Mouse (Mus musculus): ENCODE measurements around the gene Gm20517. TPM values are rescaled to one million over a fixed set of nuclear protein-coding genes. Genes with fewer than 3 reads are reported as not detected.

Gm20517 gene
- polyA plus RNA-seq, 1 experiment = 1.7 TPM

- 65% methylated on average over 7 of the region's 7 CpGs for WGBS
- no peaks in the 10 kb centered on the region; the same call in 1 of the 2 replicates for H3K4me1 ChIP-seq (ENCODE audit: control insufficient read depth, insufficient read depth, insufficient read length, low read length)
- H3K27me3 ChIP-seq (ENCODE audit: control insufficient read depth, insufficient read depth, low read length) = no peaks in the 10 kb centered on the region
- no peaks in the 10 kb centered on the region for H3K36me3 ChIP-seq (ENCODE audit: control insufficient read depth, insufficient read depth, low read length)
- no peak for TF ChIP-seq CTCF (IDR thresholded peaks at IDR 0.05; ENCODE audit: extremely low read depth, insufficient read length, insufficient replicate concordance, low read depth, low read length)
- H3K4me3 ChIP-seq (ENCODE audit: low read depth, low read length) = no peak overlapping the region
- no peak overlapping the region for H3K27ac ChIP-seq (ENCODE audit: insufficient read depth, low read depth, low read length)
Observed at GRCm38 (mm10) chr17:47571621-47572020, 39.8 kb upstream of the Gm20517 start.

DNA sequence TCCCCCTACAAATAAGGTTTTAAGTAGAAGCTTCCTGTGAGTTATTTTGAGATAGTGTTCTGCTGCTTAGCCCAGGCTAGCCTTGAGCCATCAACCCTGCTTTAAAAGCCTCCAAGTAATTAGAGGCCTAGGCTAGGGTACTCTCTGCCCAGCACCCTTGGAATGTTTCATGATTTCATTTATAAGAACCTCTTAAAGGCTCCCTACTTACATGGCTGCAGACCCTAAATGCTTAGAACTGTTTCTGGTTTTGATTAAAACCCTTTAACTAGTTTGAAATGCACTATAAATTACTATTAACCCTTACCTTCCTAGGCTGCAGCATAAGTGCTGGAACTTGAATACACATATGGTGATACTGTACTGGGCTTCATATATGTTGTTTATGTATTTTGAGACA, 39.0 kb upstream of the Gm20517 start:
- TF ChIP-seq CTCF (IDR thresholded peaks at IDR 0.05; ENCODE audit: extremely low read depth, insufficient read length, insufficient replicate concordance, low read depth, low read length) (no peak), POLR2A (IDR thresholded peaks at IDR 0.05; ENCODE audit: low read depth, low read length) (no peak)
- no peaks in the 10 kb centered on the region for H3K4me1 ChIP-seq (ENCODE audit: control insufficient read depth, insufficient read depth, insufficient read length, low read length)
- H3K27ac ChIP-seq (ENCODE audit: insufficient read depth, low read depth, low read length) = no peak overlapping the region
- no peaks in the 10 kb centered on the region for H3K36me3 ChIP-seq (ENCODE audit: control insufficient read depth, insufficient read depth, low read length)
- no peak overlapping the region for H3K4me3 ChIP-seq (ENCODE audit: low read depth, low read length)
- no peaks in the 10 kb centered on the region for H3K27me3 ChIP-seq (ENCODE audit: control insufficient read depth, insufficient read depth, low read length)

- TF ChIP-seq POLR2A (IDR thresholded peaks at IDR 0.05; ENCODE audit: low read depth, low read length) (no peak), CTCF (IDR thresholded peaks at IDR 0.05; ENCODE audit: extremely low read depth, insufficient read length, insufficient replicate concordance, low read depth, low read length) (no peak)
- 79% methylated on average over 8 of the region's 8 CpGs for WGBS
- H3K4me3 ChIP-seq (ENCODE audit: low read depth, low read length) = no peak overlapping the region
- H3K27ac ChIP-seq (ENCODE audit: insufficient read depth, low read depth, low read length) = no peak overlapping the region
- no peaks in the 10 kb centered on the region for H3K27me3 ChIP-seq (ENCODE audit: control insufficient read depth, insufficient read depth, low read length)
- no peaks in the 10 kb centered on the region for H3K4me1 ChIP-seq (ENCODE audit: control insufficient read depth, insufficient read depth, insufficient read length, low read length)
- H3K36me3 ChIP-seq (ENCODE audit: control insufficient read depth, insufficient read depth, low read length) = no peaks in the 10 kb centered on the region
Observed at GRCm38 (mm10) chr17:47574028-47574427, 37.4 kb upstream of the Gm20517 start.

DNA sequence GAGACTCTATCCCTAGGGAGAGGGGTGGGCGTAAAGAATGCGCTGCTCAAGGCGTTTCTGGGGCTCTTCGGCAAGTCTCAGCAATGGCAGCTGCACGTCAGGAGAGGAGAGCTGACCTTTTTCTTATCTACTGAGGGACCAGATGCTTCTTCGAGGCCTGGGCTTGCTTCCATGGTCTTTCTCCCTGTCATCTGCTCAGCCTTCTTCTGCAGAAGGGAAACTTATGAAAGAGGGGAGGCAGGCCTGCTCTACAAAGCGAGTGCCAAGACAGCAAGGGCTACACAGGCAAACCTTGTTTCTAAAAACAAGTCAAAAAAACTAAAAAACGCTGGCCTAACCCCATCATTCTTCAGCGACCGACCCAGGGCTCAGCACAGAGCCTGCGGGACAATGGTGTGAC, 36.6 kb upstream of the Gm20517 start:
- Histone ChIP-seq H3K4me1 (ENCODE audit: control insufficient read depth, insufficient read depth, insufficient read length, low read length) (no peaks in the 10 kb centered on the region), H3K36me3 (ENCODE audit: control insufficient read depth, insufficient read depth, low read length) (no peaks in the 10 kb centered on the region), H3K27ac (ENCODE audit: insufficient read depth, low read depth, low read length) (no peak overlapping the region), H3K4me3 (ENCODE audit: low read depth, low read length) (no peak overlapping the region), H3K27me3 (ENCODE audit: control insufficient read depth, insufficient read depth, low read length) (no peaks in the 10 kb centered on the region)
- TF ChIP-seq POLR2A (IDR thresholded peaks at IDR 0.05; ENCODE audit: low read depth, low read length) (no peak), CTCF (IDR thresholded peaks at IDR 0.05; ENCODE audit: extremely low read depth, insufficient read length, insufficient replicate concordance, low read depth, low read length) (no peak)
- 77% methylated on average over 11 of the region's 11 CpGs for WGBS

DNA sequence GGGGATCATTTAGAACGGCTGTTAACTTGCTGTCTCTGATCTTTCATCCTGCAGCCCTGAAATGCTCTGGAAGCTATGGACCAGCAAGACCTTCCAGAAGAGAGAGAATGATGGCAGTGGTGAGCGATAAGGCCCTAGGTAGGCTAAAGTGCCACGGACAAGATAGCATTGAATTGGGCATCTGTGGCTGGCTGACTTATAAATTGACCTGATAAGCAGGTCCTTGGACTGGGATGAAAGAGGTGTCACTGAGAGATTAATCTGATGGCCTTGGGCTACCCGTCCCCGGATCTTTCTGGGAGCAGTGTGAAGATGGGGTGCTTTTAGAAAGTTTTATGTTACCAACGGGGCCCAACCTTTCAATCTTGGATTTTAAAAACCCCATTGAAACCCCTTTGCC, 32.7 kb upstream of the Gm20517 start:
- Histone ChIP-seq H3K4me3 (ENCODE audit: low read depth, low read length) (no peak overlapping the region), H3K4me1 (ENCODE audit: control insufficient read depth, insufficient read depth, insufficient read length, low read length) (no peaks in the 10 kb centered on the region; the same call in 1 of the 2 replicates), H3K27me3 (ENCODE audit: control insufficient read depth, insufficient read depth, low read length) (no peaks in the 10 kb centered on the region), H3K36me3 (ENCODE audit: control insufficient read depth, insufficient read depth, low read length) (no peaks in the 10 kb centered on the region), H3K27ac (ENCODE audit: insufficient read depth, low read depth, low read length) (no peak overlapping the region)
- 84% methylated on average over 6 of the region's 6 CpGs for WGBS
- TF ChIP-seq POLR2A (IDR thresholded peaks at IDR 0.05; ENCODE audit: low read depth, low read length) = no peak
- TF ChIP-seq CTCF (IDR thresholded peaks at IDR 0.05; ENCODE audit: extremely low read depth, insufficient read length, insufficient replicate concordance, low read depth, low read length) = no peak

GRCm38 (mm10) chr17:47580962-47581361, 30.4 kb upstream of the Gm20517 start:
- Histone ChIP-seq H3K4me3 (ENCODE audit: low read depth, low read length) (no peak overlapping the region), H3K27me3 (ENCODE audit: control insufficient read depth, insufficient read depth, low read length) (no peaks in the 10 kb centered on the region), H3K27ac (ENCODE audit: insufficient read depth, low read depth, low read length) (no peak overlapping the region), H3K4me1 (ENCODE audit: control insufficient read depth, insufficient read depth, insufficient read length, low read length) (no peaks in the 10 kb centered on the region; the same call in 1 of the 2 replicates), H3K36me3 (ENCODE audit: control insufficient read depth, insufficient read depth, low read length) (no peaks in the 10 kb centered on the region)
- 96% methylated on average over 4 of the region's 4 CpGs for WGBS
- TF ChIP-seq CTCF (IDR thresholded peaks at IDR 0.05; ENCODE audit: extremely low read depth, insufficient read length, insufficient replicate concordance, low read depth, low read length) (no peak), POLR2A (IDR thresholded peaks at IDR 0.05; ENCODE audit: low read depth, low read length) (no peak)

- 86% methylated on average over 8 of the region's 8 CpGs for WGBS
- Histone ChIP-seq H3K27ac (ENCODE audit: insufficient read depth, low read depth, low read length) (no peak overlapping the region), H3K27me3 (ENCODE audit: control insufficient read depth, insufficient read depth, low read length) (no peaks in the 10 kb centered on the region), H3K4me3 (ENCODE audit: low read depth, low read length) (no peak overlapping the region), H3K36me3 (ENCODE audit: control insufficient read depth, insufficient read depth, low read length) (no peaks in the 10 kb centered on the region), H3K4me1 (ENCODE audit: control insufficient read depth, insufficient read depth, insufficient read length, low read length) (peaks cover 3% of the 10 kb centered on the region; the same call in 1 of the 2 replicates)
- TF ChIP-seq CTCF (IDR thresholded peaks at IDR 0.05; ENCODE audit: extremely low read depth, insufficient read length, insufficient replicate concordance, low read depth, low read length) = no peak
- no peak for TF ChIP-seq POLR2A (IDR thresholded peaks at IDR 0.05; ENCODE audit: low read depth, low read length)
Observed at GRCm38 (mm10) chr17:47588517-47588916, 22.9 kb upstream of the Gm20517 start.

DNA sequence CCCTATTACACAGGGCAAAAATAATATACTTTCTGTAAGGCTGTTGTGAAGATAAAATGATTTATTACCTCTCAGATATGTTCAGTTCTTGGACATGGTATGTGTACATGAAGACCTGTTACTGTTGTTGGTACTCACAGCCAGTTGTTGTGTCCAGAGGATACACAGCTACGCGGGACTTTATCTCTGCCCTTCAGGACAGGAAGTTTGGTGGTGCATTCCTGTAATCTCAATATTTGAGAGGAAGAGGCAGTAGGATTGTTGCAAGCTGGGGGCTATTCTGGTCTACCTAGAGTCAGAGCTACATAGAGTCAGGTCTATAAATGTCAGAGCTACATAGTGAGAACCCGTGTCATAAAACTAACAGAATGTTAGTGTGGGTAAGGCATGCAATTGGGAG, 20.3 kb upstream of the Gm20517 start:
- TF ChIP-seq CTCF (IDR thresholded peaks at IDR 0.05; ENCODE audit: extremely low read depth, insufficient read length, insufficient replicate concordance, low read depth, low read length) (no peak), POLR2A (IDR thresholded peaks at IDR 0.05; ENCODE audit: low read depth, low read length) (no peak)
- Histone ChIP-seq H3K4me1 (ENCODE audit: control insufficient read depth, insufficient read depth, insufficient read length, low read length) (peaks cover 6% of the 10 kb centered on the region), H3K36me3 (ENCODE audit: control insufficient read depth, insufficient read depth, low read length) (no peaks in the 10 kb centered on the region), H3K4me3 (ENCODE audit: low read depth, low read length) (no peak overlapping the region), H3K27me3 (ENCODE audit: control insufficient read depth, insufficient read depth, low read length) (no peaks in the 10 kb centered on the region), H3K27ac (ENCODE audit: insufficient read depth, low read depth, low read length) (no peak overlapping the region)
- WGBS = 64% methylated on average over 3 of the region's 3 CpGs
